Mouse (Mus musculus): ENCODE measurements around the gene Plxnb1. TPM values are rescaled to one million over a fixed set of nuclear protein-coding genes. Genes with fewer than 3 reads are reported as not detected.

Gene Plxnb1
- total and polyA plus RNA-seq, 2 experiments from 2014 or later, result 11.1 to 73.2 TPM

GRCm38 (mm10) chr9:109116205-109116604, 21.0 kb downstream of the Plxnb1 start:
- H3K4me2 ChIP-seq (ENCODE audit: low read depth, low read length, poor library complexity, severe bottlenecking), result no peak overlapping the region
- WGBS, result 94% methylated on average over 10 of the region's 10 CpGs
- peaks cover 69% of the 10 kb centered on the region for H3K36me3 ChIP-seq (ENCODE audit: insufficient read depth, low read length)
- H3K9ac ChIP-seq (replicated peaks; ENCODE audit: low read length, poor library complexity, severe bottlenecking), result no peak overlapping the region
- DNase-seq (ENCODE audit: low spot score), result no peak
- ATAC-seq (ENCODE audit: low FRiP score), result no peak
- no peak for TF ChIP-seq CTCF (IDR thresholded peaks at IDR 0.05)
- H3K9me3 ChIP-seq (ENCODE audit: low read length), result no peaks in the 10 kb centered on the region
- H3K27me3 ChIP-seq (ENCODE audit: insufficient read depth, low read length), result no peaks in the 10 kb centered on the region
- no peak overlapping the region for H3K27ac ChIP-seq (ENCODE audit: low read depth, low read length)
- no peak overlapping the region for H3K4me3 ChIP-seq (ENCODE audit: low read depth, low read length)
- H3K4me1 ChIP-seq (ENCODE audit: insufficient read depth, low read length), result no peaks in the 10 kb centered on the region

GRCm38 (mm10) chr9:109118106-109118505, 22.9 kb downstream of the Plxnb1 start:
- no peak for DNase-seq (ENCODE audit: low spot score)
- peaks cover 51% of the 10 kb centered on the region for H3K36me3 ChIP-seq (ENCODE audit: insufficient read depth, low read length)
- no peak for ATAC-seq (ENCODE audit: low FRiP score)
- no peak overlapping the region for H3K9ac ChIP-seq (replicated peaks; ENCODE audit: low read length, poor library complexity, severe bottlenecking)
- no peak overlapping the region for H3K4me2 ChIP-seq (ENCODE audit: low read depth, low read length, poor library complexity, severe bottlenecking)
- no peaks in the 10 kb centered on the region for H3K27me3 ChIP-seq (ENCODE audit: insufficient read depth, low read length)
- no peak overlapping the region for H3K4me3 ChIP-seq (ENCODE audit: low read depth, low read length)
- H3K9me3 ChIP-seq (ENCODE audit: low read length), result no peaks in the 10 kb centered on the region
- H3K4me1 ChIP-seq (ENCODE audit: insufficient read depth, low read length), result no peaks in the 10 kb centered on the region
- 93% methylated on average over 4 of the region's 4 CpGs for WGBS
- no peak for TF ChIP-seq CTCF (IDR thresholded peaks at IDR 0.05)
- no peak overlapping the region for H3K27ac ChIP-seq (ENCODE audit: low read depth, low read length)

GRCm38 (mm10) chr9:109119571-109119970, 24.4 kb downstream of the Plxnb1 start:
- no peaks in the 10 kb centered on the region for H3K4me1 ChIP-seq (ENCODE audit: insufficient read depth, low read length)
- no peaks in the 10 kb centered on the region for H3K27me3 ChIP-seq (ENCODE audit: insufficient read depth, low read length)
- 94% methylated on average over 9 of the region's 9 CpGs for WGBS
- no peaks in the 10 kb centered on the region for H3K9me3 ChIP-seq (ENCODE audit: low read length)
- H3K4me2 ChIP-seq (ENCODE audit: low read depth, low read length, poor library complexity, severe bottlenecking), result no peak overlapping the region
- ATAC-seq (ENCODE audit: low FRiP score) (no peak), DNase-seq (ENCODE audit: low spot score) (no peak)
- no peak for TF ChIP-seq CTCF (IDR thresholded peaks at IDR 0.05)
- H3K36me3 ChIP-seq (ENCODE audit: insufficient read depth, low read length), result peaks cover 37% of the 10 kb centered on the region
- H3K27ac ChIP-seq (ENCODE audit: low read depth, low read length), result no peak overlapping the region
- H3K9ac ChIP-seq (replicated peaks; ENCODE audit: low read length, poor library complexity, severe bottlenecking), result no peak overlapping the region
- no peak overlapping the region for H3K4me3 ChIP-seq (ENCODE audit: low read depth, low read length)

- TF ChIP-seq CTCF (IDR thresholded peaks at IDR 0.05), result no peak
- Histone ChIP-seq H3K4me3 (ENCODE audit: low read depth, low read length) (no peak overlapping the region), H3K4me2 (ENCODE audit: low read depth, low read length, poor library complexity, severe bottlenecking) (no peak overlapping the region), H3K27me3 (ENCODE audit: insufficient read depth, low read length) (no peaks in the 10 kb centered on the region), H3K9ac (replicated peaks; ENCODE audit: low read length, poor library complexity, severe bottlenecking) (no peak overlapping the region), H3K4me1 (ENCODE audit: insufficient read depth, low read length) (no peaks in the 10 kb centered on the region), H3K36me3 (ENCODE audit: insufficient read depth, low read length) (peaks cover 25% of the 10 kb centered on the region), H3K9me3 (ENCODE audit: low read length) (no peaks in the 10 kb centered on the region), H3K27ac (ENCODE audit: low read depth, low read length) (no peak overlapping the region)
- ATAC-seq (ENCODE audit: low FRiP score) (no peak), DNase-seq (ENCODE audit: low spot score) (no peak)
- WGBS, result 89% methylated on average over 6 of the region's 6 CpGs
These were observed 25.8 kb downstream of the Plxnb1 start for GRCm38 (mm10) chr9:109120956-109121355.

- Histone ChIP-seq H3K4me1 (ENCODE audit: insufficient read depth, low read length) (no peaks in the 10 kb centered on the region), H3K4me2 (ENCODE audit: low read depth, low read length, poor library complexity, severe bottlenecking) (no peak overlapping the region), H3K9ac (replicated peaks; ENCODE audit: low read length, poor library complexity, severe bottlenecking) (no peak overlapping the region), H3K27ac (ENCODE audit: low read depth, low read length) (no peak overlapping the region), H3K27me3 (ENCODE audit: insufficient read depth, low read length) (no peaks in the 10 kb centered on the region), H3K36me3 (ENCODE audit: insufficient read depth, low read length) (peaks cover 9% of the 10 kb centered on the region), H3K9me3 (ENCODE audit: low read length) (no peaks in the 10 kb centered on the region), H3K4me3 (ENCODE audit: low read depth, low read length) (no peak overlapping the region)
- 46% methylated on average over 2 of the region's 2 CpGs for WGBS
- peak; percentile 79 for TF ChIP-seq CTCF (IDR thresholded peaks at IDR 0.05)
- ATAC-seq (ENCODE audit: low FRiP score), result no peak
- peak; percentile 65 for DNase-seq (ENCODE audit: low spot score)
These were observed 27.4 kb downstream of the Plxnb1 start for GRCm38 (mm10) chr9:109122553-109123085.

- Histone ChIP-seq H3K27me3 (ENCODE audit: insufficient read depth, low read length) (no peaks in the 10 kb centered on the region), H3K9ac (replicated peaks; ENCODE audit: low read length, poor library complexity, severe bottlenecking) (no peak overlapping the region), H3K36me3 (ENCODE audit: insufficient read depth, low read length) (peaks cover 3% of the 10 kb centered on the region; the same call in 1 of the 2 replicates), H3K4me1 (ENCODE audit: insufficient read depth, low read length) (no peaks in the 10 kb centered on the region), H3K4me3 (ENCODE audit: low read depth, low read length) (no peak overlapping the region), H3K4me2 (ENCODE audit: low read depth, low read length, poor library complexity, severe bottlenecking) (no peak overlapping the region), H3K9me3 (ENCODE audit: low read length) (no peaks in the 10 kb centered on the region), H3K27ac (ENCODE audit: low read depth, low read length) (no peak overlapping the region)
- DNase-seq (ENCODE audit: low spot score) (peak; percentile 20), ATAC-seq (ENCODE audit: low FRiP score) (no peak)
- TF ChIP-seq CTCF (IDR thresholded peaks at IDR 0.05), result no peak
- 52% methylated on average over 6 of the region's 6 CpGs for WGBS
These were observed 28.1 kb downstream of the Plxnb1 start for GRCm38 (mm10) chr9:109123266-109123665.
